Mouse (Mus musculus): ENCODE data around the gene Pou3f3. TPM values are rescaled to one million over a fixed set of nuclear protein-coding genes. Genes with fewer than 3 reads are reported as not detected.

The Pou3f3 gene
- polyA plus RNA-seq, 1 experiment from 2014 or later: 14.3 TPM

GRCm38 (mm10) chr1:42685321-42685960 is 10.1 kb upstream of the Pou3f3 start:
- WGBS: under 1% methylated on average over 11 of the region's 11 CpGs
- H3K4me1 ChIP-seq (ENCODE audit: control insufficient read depth, insufficient read depth, low read length): peaks cover 46% of the 10 kb centered on the region
- no peaks in the 10 kb centered on the region for H3K9me3 ChIP-seq (replicated peaks; ENCODE audit: control insufficient read depth, low read length, poor library complexity, severe bottlenecking)
- peak overlapping the region; percentile 97 for H3K27ac ChIP-seq (ENCODE audit: low read length)
- no peaks in the 10 kb centered on the region for H3K27me3 ChIP-seq (ENCODE audit: control insufficient read depth, insufficient read depth, low read depth, low read length)
- no peaks in the 10 kb centered on the region for H3K36me3 ChIP-seq (ENCODE audit: control insufficient read depth, insufficient read depth, low read length)
- H3K4me3 ChIP-seq (ENCODE audit: low read depth, low read length): peak overlapping the region; percentile 69
- peak overlapping the region; percentile 91 for H3K9ac ChIP-seq (ENCODE audit: low read depth, low read length)
- H3K4me2 ChIP-seq (ENCODE audit: low read length): peak overlapping the region; percentile 97
- no peak for ATAC-seq

DNA sequence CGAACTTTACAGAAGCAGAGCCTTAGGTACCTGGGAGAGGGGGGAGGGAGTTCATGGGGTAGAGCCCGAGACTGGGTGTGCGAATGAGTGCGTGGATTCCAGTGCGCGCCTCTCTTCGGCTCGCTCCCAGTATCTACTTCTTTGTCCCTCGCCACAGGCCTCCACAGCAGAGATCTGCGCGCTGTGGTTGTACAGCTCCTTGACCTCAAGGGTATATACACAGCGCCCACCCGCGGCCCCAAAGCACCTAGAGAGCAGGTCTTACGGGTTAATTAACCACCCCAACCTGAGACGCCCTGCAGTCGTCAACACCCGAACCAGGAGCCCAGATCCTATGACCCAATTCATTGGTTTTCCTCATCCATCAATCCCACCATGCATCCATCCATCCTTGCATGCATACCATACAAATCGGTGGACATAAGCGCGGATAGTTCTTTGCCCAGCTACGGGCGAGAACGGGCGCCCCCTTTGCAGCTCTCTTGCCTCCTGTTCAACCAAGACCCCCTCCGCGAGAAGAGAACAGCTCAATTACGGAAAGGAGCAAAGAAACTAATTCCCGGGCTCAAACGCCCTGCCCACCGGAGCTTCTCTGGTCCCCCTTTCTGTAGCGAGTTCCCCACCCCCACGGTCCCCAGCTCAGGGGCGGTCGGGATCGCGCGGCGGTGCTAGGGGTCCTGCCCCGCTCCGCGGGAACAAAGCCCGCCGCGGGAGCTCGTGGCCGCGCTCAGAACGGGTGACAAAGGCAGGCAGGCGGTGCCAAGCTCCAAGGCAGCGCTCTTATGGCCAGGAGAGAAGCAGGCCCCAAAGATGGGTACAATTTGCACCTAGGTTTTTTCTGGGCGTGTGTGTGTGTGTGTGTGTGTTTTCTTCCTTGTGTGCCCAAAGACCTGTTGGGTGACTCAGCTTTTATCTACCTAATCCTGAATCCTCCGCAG is 9.1 kb upstream of the Pou3f3 start:
- WGBS: 0% methylated on average over 53 of the region's 53 CpGs
- peak overlapping the region; percentile 97 for H3K27ac ChIP-seq (ENCODE audit: low read length)
- no peaks in the 10 kb centered on the region for H3K9me3 ChIP-seq (replicated peaks; ENCODE audit: control insufficient read depth, low read length, poor library complexity, severe bottlenecking)
- peak overlapping the region; percentile 97 for H3K4me2 ChIP-seq (ENCODE audit: low read length)
- no peaks in the 10 kb centered on the region for H3K36me3 ChIP-seq (ENCODE audit: control insufficient read depth, insufficient read depth, low read length)
- H3K4me1 ChIP-seq (ENCODE audit: control insufficient read depth, insufficient read depth, low read length): peaks cover 46% of the 10 kb centered on the region
- H3K27me3 ChIP-seq (ENCODE audit: control insufficient read depth, insufficient read depth, low read depth, low read length): no peaks in the 10 kb centered on the region
- ATAC-seq: peak; percentile 76
- H3K4me3 ChIP-seq (ENCODE audit: low read depth, low read length): peak overlapping the region; percentile 69
- H3K9ac ChIP-seq (ENCODE audit: low read depth, low read length): peak overlapping the region; percentile 91

GRCm38 (mm10) chr1:42687271-42687670 is 8.3 kb upstream of the Pou3f3 start:
- no peak for ATAC-seq
- 4% methylated on average over 12 of the region's 12 CpGs for whole genome bisulfite sequencing
- Histone ChIP-seq H3K27me3 (ENCODE audit: control insufficient read depth, insufficient read depth, low read depth, low read length) (no peaks in the 10 kb centered on the region), H3K4me3 (ENCODE audit: low read depth, low read length) (peak overlapping the region; percentile 69), H3K4me2 (ENCODE audit: low read length) (peak overlapping the region; percentile 97), H3K9me3 (replicated peaks; ENCODE audit: control insufficient read depth, low read length, poor library complexity, severe bottlenecking) (no peaks in the 10 kb centered on the region), H3K9ac (ENCODE audit: low read depth, low read length) (peak overlapping the region; percentile 91), H3K4me1 (ENCODE audit: control insufficient read depth, insufficient read depth, low read length) (peaks cover 48% of the 10 kb centered on the region), H3K27ac (ENCODE audit: low read length) (peak overlapping the region; percentile 97), H3K36me3 (ENCODE audit: control insufficient read depth, insufficient read depth, low read length) (no peaks in the 10 kb centered on the region)

GRCm38 (mm10) chr1:42687756-42688540 is 7.6 kb upstream of the Pou3f3 start:
- Histone ChIP-seq H3K4me1 (ENCODE audit: control insufficient read depth, insufficient read depth, low read length) (peaks cover 47% of the 10 kb centered on the region), H3K9me3 (replicated peaks; ENCODE audit: control insufficient read depth, low read length, poor library complexity, severe bottlenecking) (no peaks in the 10 kb centered on the region), H3K27ac (ENCODE audit: low read length) (peak overlapping the region; percentile 97), H3K36me3 (ENCODE audit: control insufficient read depth, insufficient read depth, low read length) (no peaks in the 10 kb centered on the region), H3K9ac (ENCODE audit: low read depth, low read length) (peak overlapping the region; percentile 49), H3K27me3 (ENCODE audit: control insufficient read depth, insufficient read depth, low read depth, low read length) (no peaks in the 10 kb centered on the region), H3K4me2 (ENCODE audit: low read length) (peak overlapping the region; percentile 97), H3K4me3 (ENCODE audit: low read depth, low read length) (peak overlapping the region; percentile 89)
- no peak for ATAC-seq
- WGBS: 12% methylated on average over 7 of the region's 7 CpGs

DNA sequence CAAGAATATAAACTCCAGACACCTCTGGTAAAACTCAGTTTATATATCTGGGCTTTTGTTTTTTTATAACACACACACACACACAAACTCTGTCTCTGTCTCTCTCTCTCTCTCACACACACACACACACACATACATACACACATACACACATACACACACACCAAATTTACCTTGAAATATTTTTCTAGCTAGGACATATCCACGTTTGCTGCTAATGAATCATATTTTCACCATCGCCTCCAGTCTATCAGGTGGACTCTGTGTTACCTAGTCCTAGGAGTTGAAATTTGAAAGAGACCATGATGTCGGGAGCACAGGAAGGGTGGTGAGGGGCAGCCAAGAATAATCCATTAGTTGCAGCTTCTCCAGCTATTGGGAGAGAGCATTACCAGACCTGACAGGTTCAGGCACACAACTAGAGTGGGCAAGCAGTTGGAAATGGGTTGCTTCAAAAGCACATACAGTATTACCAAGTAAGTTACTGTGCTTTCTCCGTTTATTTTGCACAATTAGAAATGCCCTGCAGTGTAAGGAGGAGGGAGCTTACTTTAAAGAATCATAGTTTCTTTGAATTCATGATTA is 6.9 kb upstream of the Pou3f3 start:
- 13% methylated on average over 4 of the region's 4 CpGs for WGBS
- no peaks in the 10 kb centered on the region for H3K9me3 ChIP-seq (replicated peaks; ENCODE audit: control insufficient read depth, low read length, poor library complexity, severe bottlenecking)
- peak overlapping the region; percentile 49 for H3K9ac ChIP-seq (ENCODE audit: low read depth, low read length)
- H3K4me2 ChIP-seq (ENCODE audit: low read length): peak overlapping the region; percentile 97
- no peaks in the 10 kb centered on the region for H3K36me3 ChIP-seq (ENCODE audit: control insufficient read depth, insufficient read depth, low read length)
- H3K27me3 ChIP-seq (ENCODE audit: control insufficient read depth, insufficient read depth, low read depth, low read length): no peaks in the 10 kb centered on the region
- no peak for ATAC-seq
- peak overlapping the region; percentile 89 for H3K4me3 ChIP-seq (ENCODE audit: low read depth, low read length)
- H3K27ac ChIP-seq (ENCODE audit: low read length): peak overlapping the region; percentile 97
- H3K4me1 ChIP-seq (ENCODE audit: control insufficient read depth, insufficient read depth, low read length): peaks cover 43% of the 10 kb centered on the region

GRCm38 (mm10) chr1:42690024-42690575 is 5.5 kb upstream of the Pou3f3 start:
- Histone ChIP-seq H3K9ac (ENCODE audit: low read depth, low read length) (peak overlapping the region; percentile 60), H3K27me3 (ENCODE audit: control insufficient read depth, insufficient read depth, low read depth, low read length) (no peaks in the 10 kb centered on the region), H3K9me3 (replicated peaks; ENCODE audit: control insufficient read depth, low read length, poor library complexity, severe bottlenecking) (no peaks in the 10 kb centered on the region), H3K4me3 (ENCODE audit: low read depth, low read length) (peak overlapping the region; percentile 89), H3K4me1 (ENCODE audit: control insufficient read depth, insufficient read depth, low read length) (peaks cover 32% of the 10 kb centered on the region), H3K27ac (ENCODE audit: low read length) (peak overlapping the region; percentile 77), H3K4me2 (ENCODE audit: low read length) (peak overlapping the region; percentile 97), H3K36me3 (ENCODE audit: control insufficient read depth, insufficient read depth, low read length) (no peaks in the 10 kb centered on the region)
- 17% methylated on average over 4 of the region's 4 CpGs for WGBS
- ATAC-seq: no peak

GRCm38 (mm10) chr1:42691202-42692170 is 4.1 kb upstream of the Pou3f3 start:
- Histone ChIP-seq H3K36me3 (ENCODE audit: control insufficient read depth, insufficient read depth, low read length) (no peaks in the 10 kb centered on the region), H3K27me3 (ENCODE audit: control insufficient read depth, insufficient read depth, low read depth, low read length) (no peaks in the 10 kb centered on the region), H3K4me1 (ENCODE audit: control insufficient read depth, insufficient read depth, low read length) (peaks cover 23% of the 10 kb centered on the region), H3K9ac (ENCODE audit: low read depth, low read length) (peak overlapping the region; percentile 70), H3K27ac (ENCODE audit: low read length) (peak overlapping the region; percentile 99), H3K4me2 (ENCODE audit: low read length) (peak overlapping the region; percentile 97), H3K9me3 (replicated peaks; ENCODE audit: control insufficient read depth, low read length, poor library complexity, severe bottlenecking) (no peaks in the 10 kb centered on the region), H3K4me3 (ENCODE audit: low read depth, low read length) (peak overlapping the region; percentile 89)
- ATAC-seq: no peak
- under 1% methylated on average over 9 of the region's 9 CpGs for whole genome bisulfite sequencing

Measured in midbrain, embryonic 16.5 days (tissue).